Mouse (Mus musculus): ENCODE measurements at regions not wholly inside any gene's neighbourhood (a gene's known extent, or its start where the extent isn't known, plus 50 kb on each side); places are given as distances from the start of the nearest gene placed in this dataset.

- no peak overlapping the region for H3K4me3 ChIP-seq
- no peaks in the 10 kb centered on the region for H3K36me3 ChIP-seq (ENCODE audit: control insufficient read depth, insufficient read depth)
- no peak overlapping the region for H3ac ChIP-seq (ENCODE audit: control insufficient read depth, insufficient read length)
- H3K27me3 ChIP-seq (ENCODE audit: control insufficient read depth, insufficient read depth, insufficient read length): no peaks in the 10 kb centered on the region
- no peak overlapping the region for H3K4me2 ChIP-seq (ENCODE audit: low read depth)
- H3K79me2 ChIP-seq (ENCODE audit: control insufficient read depth, insufficient read depth): no peaks in the 10 kb centered on the region
- no peak for TF ChIP-seq USF1 (IDR thresholded peaks at IDR 0.05; ENCODE audit: low read depth)
Measured at GRCm38 (mm10) chr5:89952611-89953010, 69.5 kb upstream of the Adamts3 start.

GRCm38 (mm10) chr5:89945660-89945925 is 62.5 kb upstream of the Adamts3 start:
- Histone ChIP-seq H3K4me3 (no peak overlapping the region), H3K27me3 (ENCODE audit: control insufficient read depth, insufficient read depth, insufficient read length) (no peaks in the 10 kb centered on the region), H3K36me3 (ENCODE audit: control insufficient read depth, insufficient read depth) (no peaks in the 10 kb centered on the region), H3K4me2 (ENCODE audit: low read depth) (no peak overlapping the region), H3ac (ENCODE audit: control insufficient read depth, insufficient read length) (no peak overlapping the region), H3K79me2 (ENCODE audit: control insufficient read depth, insufficient read depth) (no peaks in the 10 kb centered on the region)
- TF ChIP-seq MYOD1 (IDR thresholded peaks at IDR 0.05; ENCODE audit: control insufficient read depth in 1 of 3, insufficient read length in 2 of 3, low read depth in 2 of 3) (no peak), POLR2A (IDR thresholded peaks at IDR 0.05; ENCODE audit: insufficient read length, low read depth) (no peak), MYOG (IDR thresholded peaks at IDR 0.05; ENCODE audit: control insufficient read depth in 1 of 3, insufficient read depth in 1 of 3, insufficient read length in 2 of 3, low read depth in 2 of 3) (no peak), TCF3 (IDR thresholded peaks at IDR 0.05; ENCODE audit: insufficient read length, low read depth) (no peak), REST (IDR thresholded peaks at IDR 0.05; ENCODE audit: insufficient read depth, insufficient read length) (no peak), SRF (IDR thresholded peaks at IDR 0.05; ENCODE audit: control insufficient read depth, insufficient read length, low read depth) (no peak), USF1 (IDR thresholded peaks at IDR 0.05; ENCODE audit: low read depth) (no peak), E2F4 (IDR thresholded peaks at IDR 0.05; ENCODE audit: insufficient read depth) (no peak)

DNA sequence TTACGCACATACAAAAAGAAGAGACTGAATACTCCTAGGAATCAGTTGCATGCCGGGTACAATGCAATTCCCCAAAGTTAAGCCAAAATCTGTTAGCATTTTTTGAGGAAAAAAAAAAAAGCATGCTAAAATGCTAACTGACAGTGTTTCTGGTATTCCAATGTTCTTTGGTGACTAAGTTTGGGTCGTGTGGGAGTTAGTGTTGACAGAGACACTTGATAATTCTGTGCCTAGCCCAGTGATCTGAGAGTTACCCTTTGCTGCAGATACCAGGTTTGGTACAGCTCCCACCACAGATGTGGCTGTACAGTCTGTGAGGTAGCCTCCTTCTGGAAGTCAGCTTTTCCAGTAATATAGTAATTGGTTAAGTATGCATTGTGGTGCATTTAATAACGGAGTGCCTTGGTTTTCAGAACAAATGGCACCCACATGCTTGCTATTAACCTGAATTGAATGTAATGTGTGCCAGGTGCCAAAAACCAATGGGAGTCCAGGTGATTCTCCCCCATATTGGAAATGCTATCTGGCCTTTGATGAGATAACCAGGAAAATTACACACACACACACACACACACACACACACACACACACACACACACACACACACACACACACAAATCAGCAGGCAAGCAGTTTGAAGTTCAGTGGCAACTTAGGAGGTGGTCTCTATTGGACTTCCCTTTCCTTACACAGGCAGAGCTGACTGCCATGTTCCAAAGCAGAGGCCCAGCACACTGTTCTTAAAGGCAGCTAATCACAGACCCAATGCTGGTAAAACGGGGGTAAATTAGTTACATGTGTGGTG is 61.9 kb upstream of the Adamts3 start:
- Histone ChIP-seq H3ac (ENCODE audit: control insufficient read depth, insufficient read length) (no peak overlapping the region), H3K79me2 (ENCODE audit: control insufficient read depth, insufficient read depth) (no peaks in the 10 kb centered on the region), H3K36me3 (ENCODE audit: control insufficient read depth, insufficient read depth) (no peaks in the 10 kb centered on the region), H3K4me2 (ENCODE audit: low read depth) (no peak overlapping the region), H3K27me3 (ENCODE audit: control insufficient read depth, insufficient read depth, insufficient read length) (no peaks in the 10 kb centered on the region), H3K4me3 (no peak overlapping the region)
- TF ChIP-seq REST (IDR thresholded peaks at IDR 0.05; ENCODE audit: insufficient read depth, insufficient read length) (no peak), POLR2A (IDR thresholded peaks at IDR 0.05; ENCODE audit: insufficient read length, low read depth) (no peak), E2F4 (IDR thresholded peaks at IDR 0.05; ENCODE audit: insufficient read depth) (no peak), CEBPB (IDR thresholded peaks at IDR 0.05; ENCODE audit: insufficient read depth, poor library complexity, severe bottlenecking) (no peak), USF1 (IDR thresholded peaks at IDR 0.05; ENCODE audit: low read depth) (no peak), MYOG (IDR thresholded peaks at IDR 0.05; ENCODE audit: control insufficient read depth in 1 of 3, insufficient read depth in 1 of 3, insufficient read length in 2 of 3, low read depth in 2 of 3) (no peak)

DNA sequence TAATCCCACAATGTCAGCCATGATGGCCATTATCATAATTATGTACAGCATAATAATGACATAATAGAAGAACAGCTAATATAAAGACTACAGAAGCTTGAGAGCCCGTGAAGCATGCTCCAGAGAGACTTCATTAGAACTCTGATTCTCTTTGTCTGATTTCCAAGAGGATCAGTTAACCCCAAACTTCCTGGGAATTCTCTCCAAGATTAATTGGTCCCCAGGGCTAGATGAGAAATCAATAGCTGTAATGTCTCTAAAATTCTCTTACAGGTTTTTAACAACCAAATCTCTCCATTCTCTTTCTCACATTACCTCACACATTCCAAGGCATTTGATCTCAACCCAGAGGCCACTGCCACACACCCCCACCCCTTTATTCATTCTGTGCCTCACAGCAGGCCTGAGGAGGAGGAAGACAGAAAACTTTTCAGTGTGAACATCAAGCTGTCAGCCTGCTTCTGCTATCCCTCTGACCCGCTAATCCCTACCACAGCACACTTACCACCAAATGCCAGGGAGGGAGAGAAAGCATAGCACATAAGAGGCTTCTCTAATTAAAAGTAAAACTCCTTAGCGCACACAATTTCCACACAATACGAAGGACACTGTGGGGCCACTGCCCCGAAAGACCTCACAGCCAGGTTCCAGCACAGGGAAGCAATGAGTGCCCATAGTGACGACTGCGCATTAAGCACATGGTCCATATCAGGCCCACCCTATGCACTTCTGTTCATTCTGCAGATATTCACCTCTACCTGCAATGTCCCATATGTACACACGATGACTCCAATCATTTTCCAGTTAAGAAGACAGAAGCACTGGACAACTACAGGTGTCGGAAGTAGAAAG is 60.4 kb upstream of the Adamts3 start:
- Histone ChIP-seq H3ac (ENCODE audit: control insufficient read depth, insufficient read length) (no peak overlapping the region), H3K27me3 (ENCODE audit: control insufficient read depth, insufficient read depth, insufficient read length) (no peaks in the 10 kb centered on the region)
- TF ChIP-seq TCF12 (IDR thresholded peaks at IDR 0.05; ENCODE audit: insufficient read depth, poor library complexity, severe bottlenecking) (no peak), MYOG (IDR thresholded peaks at IDR 0.05; ENCODE audit: control insufficient read depth in 1 of 3, insufficient read depth in 1 of 3, insufficient read length in 2 of 3, low read depth in 2 of 3) (no peak), TCF3 (IDR thresholded peaks at IDR 0.05; ENCODE audit: insufficient read length, low read depth) (no peak), POLR2AphosphoS2 (IDR thresholded peaks at IDR 0.05; ENCODE audit: insufficient read length, low read depth) (no peak), CEBPB (IDR thresholded peaks at IDR 0.05; ENCODE audit: insufficient read depth, poor library complexity, severe bottlenecking) (no peak), MYOD1 (IDR thresholded peaks at IDR 0.05; ENCODE audit: control insufficient read depth in 1 of 3, insufficient read length in 2 of 3, low read depth in 2 of 3) (no peak), MAX (IDR thresholded peaks at IDR 0.05; ENCODE audit: low read depth) (no peak)

GRCm38 (mm10) chr5:89942244-89942643 is 59.1 kb upstream of the Adamts3 start:
- no peak overlapping the region for H3K4me3 ChIP-seq
- no peaks in the 10 kb centered on the region for H3K79me2 ChIP-seq (ENCODE audit: control insufficient read depth, insufficient read depth)
- no peak overlapping the region for H3K4me2 ChIP-seq (ENCODE audit: low read depth)
- no peak overlapping the region for H3ac ChIP-seq (ENCODE audit: control insufficient read depth, insufficient read length)
- H3K36me3 ChIP-seq (ENCODE audit: control insufficient read depth, insufficient read depth): no peaks in the 10 kb centered on the region
- no peaks in the 10 kb centered on the region for H3K27me3 ChIP-seq (ENCODE audit: control insufficient read depth, insufficient read depth, insufficient read length)
- TF ChIP-seq POLR2AphosphoS2 (IDR thresholded peaks at IDR 0.05; ENCODE audit: insufficient read length, low read depth) (no peak), MYOG (IDR thresholded peaks at IDR 0.05; ENCODE audit: control insufficient read depth in 1 of 3, insufficient read depth in 1 of 3, insufficient read length in 2 of 3, low read depth in 2 of 3) (no peak), MAX (IDR thresholded peaks at IDR 0.05; ENCODE audit: low read depth) (no peak), USF1 (IDR thresholded peaks at IDR 0.05; ENCODE audit: low read depth) (no peak), E2F4 (IDR thresholded peaks at IDR 0.05; ENCODE audit: insufficient read depth) (no peak), TCF3 (IDR thresholded peaks at IDR 0.05; ENCODE audit: insufficient read length, low read depth) (no peak), CEBPB (IDR thresholded peaks at IDR 0.05; ENCODE audit: insufficient read depth, poor library complexity, severe bottlenecking) (no peak), SRF (IDR thresholded peaks at IDR 0.05; ENCODE audit: control insufficient read depth, insufficient read length, low read depth) (no peak), POLR2A (IDR thresholded peaks at IDR 0.05; ENCODE audit: insufficient read length, low read depth) (no peak), MYOD1 (IDR thresholded peaks at IDR 0.05; ENCODE audit: control insufficient read depth in 1 of 3, insufficient read length in 2 of 3, low read depth in 2 of 3) (no peak), REST (IDR thresholded peaks at IDR 0.05; ENCODE audit: insufficient read depth, insufficient read length) (no peak), TCF12 (IDR thresholded peaks at IDR 0.05; ENCODE audit: insufficient read depth, poor library complexity, severe bottlenecking) (no peak)

More for the DNA sequence above, 60.4 kb upstream of the Adamts3 start:
- Histone ChIP-seq H3K4me3 (no peak overlapping the region), H3K36me3 (ENCODE audit: control insufficient read depth, insufficient read depth) (no peaks in the 10 kb centered on the region), H3K79me2 (ENCODE audit: control insufficient read depth, insufficient read depth) (no peaks in the 10 kb centered on the region), H3K4me2 (ENCODE audit: low read depth) (no peak overlapping the region)
